Mouse (Mus musculus): ENCODE data around the gene Slc26a10.

DNA sequence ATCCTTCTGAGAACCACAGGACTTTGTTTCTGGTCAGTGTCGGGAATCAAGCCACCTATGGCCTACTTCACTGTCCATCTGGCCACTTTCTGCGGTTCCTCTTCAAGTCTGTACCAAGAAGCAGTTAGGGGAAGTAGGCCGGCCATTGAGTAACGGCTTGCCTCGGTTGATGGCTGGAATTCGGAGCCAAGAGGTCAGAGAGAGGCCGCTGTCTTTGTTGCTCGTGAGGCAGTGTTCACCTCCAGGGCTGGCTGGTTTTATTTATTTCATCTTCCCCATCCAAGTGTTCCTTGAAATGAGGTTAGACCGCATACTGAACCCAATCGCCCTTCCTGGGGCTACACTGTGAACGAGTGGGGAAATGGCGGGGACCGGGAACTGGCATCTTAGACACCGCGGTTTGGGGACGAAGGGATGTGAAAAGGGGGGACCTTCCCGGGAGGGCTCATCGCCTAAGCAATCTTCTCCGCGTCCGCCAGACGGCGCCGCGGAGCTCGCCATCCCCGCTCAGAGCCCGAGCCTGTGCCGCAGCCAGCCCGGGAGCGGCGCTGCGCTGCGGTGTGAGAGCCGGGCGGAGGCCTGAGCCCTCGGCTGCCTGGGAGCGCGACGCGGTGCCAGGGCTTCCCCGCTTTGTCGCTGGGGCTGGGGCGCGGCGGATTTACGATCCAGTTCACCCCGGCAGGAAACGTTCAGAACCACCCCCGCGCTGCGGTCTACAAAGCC, 15.7 kb downstream of the Slc26a10 start, which contains the start of gene B4galnt1:
- TF ChIP-seq POLR2AphosphoS2 (IDR thresholded peaks at IDR 0.05; ENCODE audit: insufficient read length, low read depth) = peak; percentile 53
- peak; percentile 82 for TF ChIP-seq POLR2A (IDR thresholded peaks at IDR 0.05; ENCODE audit: insufficient read length, low read depth)
- no peak for TF ChIP-seq REST (IDR thresholded peaks at IDR 0.05; ENCODE audit: insufficient read depth, insufficient read length)
- TF ChIP-seq TCF12 (IDR thresholded peaks at IDR 0.05; ENCODE audit: insufficient read depth, poor library complexity, severe bottlenecking) = no peak
- no peak for TF ChIP-seq USF1 (IDR thresholded peaks at IDR 0.05; ENCODE audit: low read depth)
- TF ChIP-seq E2F4 (IDR thresholded peaks at IDR 0.05; ENCODE audit: insufficient read depth) = no peak

All from myocyte (in vitro differentiated cells).